Mouse (Mus musculus): ENCODE measurements at regions not wholly inside any gene's neighbourhood (a gene's known extent, or its start where the extent isn't known, plus 50 kb on each side); places are given as distances from the start of the nearest gene placed in this dataset.

DNA sequence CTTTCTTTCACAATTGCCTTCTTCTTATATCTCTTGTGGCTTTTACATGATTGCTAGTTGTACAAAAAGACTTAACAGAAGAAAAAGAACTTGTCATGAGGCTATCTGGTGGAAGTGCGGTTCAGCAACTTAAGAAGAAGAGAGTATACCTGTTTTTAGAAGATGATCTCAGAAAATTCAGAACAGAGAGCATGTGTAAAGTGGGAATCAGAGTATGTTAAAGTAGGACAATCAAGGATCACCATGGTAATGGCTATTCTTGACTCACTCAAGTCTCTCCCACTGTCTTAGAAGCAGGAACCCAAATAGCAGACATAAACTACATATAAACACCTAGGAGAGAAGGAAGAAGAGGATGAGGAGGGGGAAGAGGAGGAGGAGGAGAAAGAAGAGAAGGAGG is 857.9 kb upstream of the Nr2f1 start:
- DNase-seq (ENCODE audit: extremely low spot score, low spot score) = no peak

DNA sequence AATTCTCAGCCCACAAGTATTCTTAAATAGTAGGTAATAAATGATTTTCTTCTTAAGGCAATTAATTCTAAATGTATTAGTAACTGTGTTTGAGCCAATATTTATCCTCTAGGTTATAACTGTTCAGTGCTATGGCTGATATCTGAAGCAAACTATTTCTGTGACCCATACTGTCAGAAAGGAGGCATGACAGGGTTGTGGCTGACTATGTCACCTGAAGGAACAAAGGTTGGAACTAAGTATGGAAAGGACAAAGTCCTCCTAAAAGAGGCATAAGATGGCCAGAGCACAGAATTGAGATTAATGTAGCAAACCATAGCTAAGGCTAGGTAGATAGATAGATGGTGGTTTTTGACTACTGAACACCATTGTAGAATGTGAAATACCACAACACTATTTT is 854.9 kb upstream of the Nr2f1 start:
- DNase-seq (ENCODE audit: extremely low spot score, low spot score) = no peak

DNA sequence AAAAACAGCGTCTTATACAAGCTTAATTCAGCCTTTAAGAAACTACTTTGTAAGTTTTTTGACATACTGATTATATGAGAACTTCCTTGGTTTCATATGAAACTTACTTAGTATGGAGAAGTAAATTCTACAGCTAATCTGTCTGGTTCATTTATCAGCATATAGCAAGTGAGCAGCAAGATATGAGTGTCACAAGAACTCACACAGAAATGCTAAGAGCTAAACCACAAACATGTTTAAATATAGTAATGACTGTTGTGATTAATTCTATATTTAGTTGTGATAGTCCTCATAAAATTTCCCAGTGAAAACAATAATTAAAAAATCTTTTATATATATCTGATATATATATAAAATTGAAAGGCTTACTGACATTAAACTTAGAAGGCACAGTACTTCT is 853.9 kb upstream of the Nr2f1 start:
- DNase-seq (ENCODE audit: extremely low spot score, low spot score) = no peak

DNA sequence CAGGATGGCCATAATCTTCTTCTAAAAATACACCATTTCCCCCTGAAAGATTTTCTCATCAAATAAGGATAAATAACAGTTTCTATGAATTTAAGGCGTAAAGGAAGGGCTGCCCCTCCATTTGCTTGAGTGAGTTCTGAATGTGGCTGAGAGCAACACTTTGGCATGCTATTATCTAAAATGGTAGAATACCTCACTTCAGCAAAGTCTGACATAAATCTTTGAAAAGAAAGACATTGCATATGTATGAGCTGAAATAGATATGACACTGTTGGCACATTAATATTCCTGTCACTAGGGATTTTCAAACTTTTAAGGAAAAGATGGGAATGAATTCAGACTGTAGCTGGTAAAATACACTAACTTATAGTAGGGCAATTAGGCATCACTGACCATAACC is 847.7 kb upstream of the Nr2f1 start:
- DNase-seq (ENCODE audit: extremely low spot score, low spot score) = no peak

DNA sequence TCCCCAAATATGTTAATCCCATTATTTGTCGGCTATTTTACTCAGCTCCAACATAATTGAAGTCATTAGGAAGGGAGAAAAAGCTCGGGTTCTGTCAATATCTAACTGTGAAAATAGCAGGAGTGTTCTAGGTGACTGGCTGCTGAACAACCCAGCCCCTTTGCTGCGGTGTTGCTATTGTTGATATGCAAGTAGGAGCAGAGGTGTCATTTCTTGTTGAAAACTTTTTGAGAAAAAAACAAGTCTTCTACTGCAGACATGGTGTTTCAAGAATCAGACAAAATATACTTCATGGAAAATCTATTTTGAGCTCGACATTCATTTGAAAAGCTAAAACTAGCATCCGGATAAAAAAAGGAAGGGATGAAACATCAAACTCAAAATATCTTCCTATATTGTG is 845.1 kb upstream of the Nr2f1 start:
- DNase-seq (ENCODE audit: extremely low spot score, low spot score) = no peak

DNA sequence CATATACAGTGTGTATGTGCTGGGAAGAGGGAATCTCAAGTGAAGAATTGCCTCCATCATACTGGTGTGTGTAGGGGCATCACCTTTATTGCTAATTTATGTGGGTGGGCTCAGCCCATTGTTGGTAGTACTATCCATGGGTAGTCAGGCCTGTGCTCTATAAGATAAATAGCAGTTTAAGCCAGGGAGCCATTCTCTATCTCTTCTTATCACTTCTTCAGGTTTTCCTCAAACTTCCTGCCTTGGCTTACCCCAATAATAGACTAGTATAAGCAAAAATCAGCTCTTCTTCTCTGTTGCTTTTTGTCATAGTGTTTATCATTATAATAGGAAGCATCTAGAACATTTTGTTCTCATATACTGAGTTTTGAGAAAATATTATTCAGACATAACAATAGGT is 838.3 kb upstream of the Nr2f1 start:
- no peak for DNase-seq (ENCODE audit: extremely low spot score, low spot score)

- no peak for DNase-seq (ENCODE audit: extremely low spot score, low spot score)
Measured at GRCm38 (mm10) chr13:79035276-79035675, 835.7 kb upstream of the Nr2f1 start.

DNA sequence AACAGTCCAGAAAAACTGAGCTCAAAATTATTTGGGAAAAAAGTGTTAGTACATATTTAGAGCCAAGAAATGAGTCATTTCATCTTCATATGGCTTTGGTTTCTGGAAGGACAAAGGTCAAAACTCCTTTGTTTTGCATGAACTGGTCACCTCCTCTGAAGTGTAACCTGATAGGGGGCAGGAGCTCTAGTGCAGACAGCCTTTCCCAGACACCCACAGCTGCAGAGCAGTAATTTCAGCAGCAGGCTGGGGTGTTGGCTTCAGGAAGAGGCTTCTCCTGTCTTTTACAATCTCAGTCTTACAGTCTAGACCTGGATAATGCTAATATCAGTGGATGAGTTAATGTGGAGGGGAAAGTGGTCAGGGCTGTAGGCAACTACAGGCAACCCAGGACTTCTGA is 830.4 kb upstream of the Nr2f1 start:
- DNase-seq (ENCODE audit: extremely low spot score, low spot score) = peak; percentile 44

- DNase-seq (ENCODE audit: extremely low spot score, low spot score) = peak; percentile 51
Measured at GRCm38 (mm10) chr13:79027877-79028760, 828.6 kb upstream of the Nr2f1 start.

- no peak for DNase-seq (ENCODE audit: extremely low spot score, low spot score)
Measured at GRCm38 (mm10) chr13:79025645-79026044, 826.1 kb upstream of the Nr2f1 start.

GRCm38 (mm10) chr13:79018051-79018450 is 818.5 kb upstream of the Nr2f1 start:
- DNase-seq (ENCODE audit: extremely low spot score, low spot score) = no peak

DNA sequence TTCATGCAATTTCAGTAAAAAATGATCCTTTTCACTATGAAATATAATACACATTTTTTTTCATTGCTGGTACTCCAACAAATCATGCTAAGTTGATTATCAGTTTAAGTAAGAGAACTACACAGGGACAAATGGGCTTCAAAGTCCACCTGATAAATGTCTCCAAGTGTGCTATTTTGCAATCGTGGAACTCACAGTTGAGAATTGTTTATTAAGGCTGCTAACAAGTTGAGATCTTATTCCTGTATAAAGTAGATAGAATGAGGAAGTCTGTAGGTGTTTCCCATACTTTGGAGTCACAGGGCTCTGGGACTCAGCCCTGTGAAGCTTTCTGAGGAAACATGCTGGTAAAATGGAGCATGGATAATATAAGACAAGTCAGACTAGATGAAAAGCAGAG is 803.8 kb upstream of the Nr2f1 start:
- no peak for DNase-seq (ENCODE audit: extremely low spot score, low spot score)

- DNase-seq (ENCODE audit: extremely low spot score, low spot score) = peak; percentile 31
Measured at GRCm38 (mm10) chr13:78998855-78999254, 799.3 kb upstream of the Nr2f1 start.

GRCm38 (mm10) chr13:78992326-78992725 is 792.8 kb upstream of the Nr2f1 start:
- no peak for DNase-seq (ENCODE audit: extremely low spot score, low spot score)

- DNase-seq (ENCODE audit: extremely low spot score, low spot score) = no peak
Measured at GRCm38 (mm10) chr13:78985921-78986320, 786.4 kb upstream of the Nr2f1 start.

- DNase-seq (ENCODE audit: extremely low spot score, low spot score) = no peak
Measured at GRCm38 (mm10) chr13:78977224-78977780, 777.7 kb upstream of the Nr2f1 start.

DNA sequence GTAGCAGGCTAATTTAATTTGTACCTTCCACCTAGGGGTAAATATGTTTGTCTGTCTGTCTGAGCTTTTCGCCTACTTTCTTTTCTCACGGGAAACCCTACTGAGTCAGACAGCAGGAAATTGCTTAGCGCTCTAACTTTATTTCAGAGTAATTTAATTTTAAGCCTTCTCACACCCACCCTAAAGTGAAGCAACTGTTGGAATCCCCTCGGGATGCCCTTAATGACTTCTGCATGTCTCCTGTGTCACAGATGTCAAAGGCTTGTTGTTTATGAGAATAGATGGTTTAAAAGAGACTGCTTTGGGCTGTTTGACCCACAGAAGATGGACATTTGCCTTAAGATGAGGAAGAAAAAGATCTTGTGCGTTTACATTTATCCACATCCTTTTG is 738.8 kb upstream of the Nr2f1 start:
- peak; percentile 28 for DNase-seq (ENCODE audit: extremely low spot score, low spot score)

DNA sequence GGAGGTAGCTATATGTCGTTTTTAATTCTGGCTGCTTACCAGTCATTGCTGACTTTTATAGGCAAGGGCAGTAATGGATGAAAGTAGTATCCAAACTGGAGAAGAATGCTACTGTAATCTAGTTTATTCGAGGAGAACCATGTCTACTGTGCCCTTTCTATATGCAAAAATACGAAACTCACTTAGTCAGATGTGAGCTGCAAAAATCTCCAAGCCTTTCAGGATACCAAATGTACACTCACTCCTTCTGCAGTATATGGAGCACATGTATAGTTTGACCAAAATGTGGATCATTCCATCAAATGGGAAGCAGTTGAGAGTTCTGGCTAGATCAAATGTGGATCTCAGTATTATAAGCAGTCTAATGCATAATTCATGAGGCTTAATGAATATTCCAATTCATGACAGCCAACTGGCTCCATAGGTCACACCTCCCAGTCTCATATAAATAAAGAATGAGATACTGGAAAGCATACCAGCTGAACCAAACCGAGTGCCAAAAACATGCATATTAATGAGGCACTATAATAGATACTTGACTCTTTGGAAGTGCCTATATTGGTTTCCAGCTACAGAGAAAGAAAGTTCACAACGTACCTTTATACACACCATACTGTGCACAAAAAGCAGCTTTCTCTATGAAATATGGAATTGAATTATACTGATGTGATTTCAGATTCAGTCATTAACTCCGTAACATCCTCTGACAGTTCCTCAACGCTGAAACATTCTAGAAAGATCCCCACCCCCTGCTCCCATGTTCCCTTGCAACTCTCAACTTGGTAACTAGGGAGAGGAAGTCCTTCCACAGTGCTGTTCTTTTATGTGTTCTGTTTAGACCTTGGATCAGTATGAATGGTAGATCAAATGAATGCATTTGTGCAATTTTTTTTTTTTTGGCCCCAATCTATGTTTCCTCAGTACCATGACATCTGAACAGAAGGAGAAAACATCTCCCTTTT is 738.1 kb upstream of the Nr2f1 start:
- DNase-seq (ENCODE audit: extremely low spot score, low spot score) = no peak

DNA sequence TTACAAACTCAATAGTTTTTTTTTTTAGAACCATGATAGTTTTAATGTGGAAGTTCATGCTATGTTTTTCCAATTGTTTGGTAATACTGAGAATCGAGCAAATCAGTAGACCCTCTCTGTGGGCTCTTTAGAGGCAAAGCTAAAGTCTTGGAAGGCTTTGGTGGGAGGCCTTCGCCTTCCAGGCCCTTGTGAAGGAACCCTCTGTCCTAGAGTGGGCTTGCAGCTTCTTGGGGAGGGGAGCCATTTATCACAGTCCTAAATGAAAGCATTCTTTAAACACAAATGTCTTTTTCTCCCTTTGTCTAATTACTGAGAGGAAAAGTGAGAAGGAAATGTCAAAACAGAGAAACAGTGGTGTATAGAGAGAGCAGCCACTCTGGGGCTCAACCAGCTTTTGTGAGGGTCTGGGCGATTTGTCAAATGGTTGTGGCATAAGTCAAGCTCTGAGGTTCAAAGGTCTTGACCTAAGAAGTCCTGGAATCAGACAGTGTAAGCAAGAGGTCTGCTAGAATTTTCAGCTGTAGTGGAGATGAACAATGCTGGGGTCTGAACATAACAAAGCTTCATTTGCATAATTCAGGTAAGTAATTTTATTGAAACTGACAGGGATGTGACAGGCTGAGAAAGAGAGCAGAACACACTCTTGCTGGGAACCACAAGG is 736.6 kb upstream of the Nr2f1 start:
- DNase-seq (ENCODE audit: extremely low spot score, low spot score) = peak; percentile 56

GRCm38 (mm10) chr13:78928347-78928746 is 728.8 kb upstream of the Nr2f1 start:
- no peak for DNase-seq (ENCODE audit: extremely low spot score, low spot score)

GRCm38 (mm10) chr13:78920802-78921201 is 721.2 kb upstream of the Nr2f1 start:
- no peak for DNase-seq (ENCODE audit: extremely low spot score, low spot score)
